In the genomic region with DNA sequence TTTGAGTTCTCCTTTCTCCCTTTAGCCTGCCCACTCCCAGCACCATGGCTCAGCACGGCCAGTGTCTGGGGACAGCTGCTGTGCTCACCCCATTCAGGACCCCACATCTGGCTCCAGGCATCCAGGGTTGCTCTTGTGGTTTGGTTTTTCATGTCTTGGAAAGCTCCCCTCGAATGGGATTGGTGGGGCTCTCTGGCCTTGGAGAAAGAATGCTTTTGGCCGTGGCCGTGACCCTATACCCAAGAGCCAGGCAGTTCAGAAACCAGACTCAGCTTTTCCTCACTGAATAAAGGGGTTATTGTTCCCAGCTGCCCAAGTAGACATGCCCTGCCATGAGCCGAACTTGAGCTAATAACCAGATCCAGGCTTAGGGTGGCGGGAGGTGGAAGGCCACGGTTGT, we compare ENCODE assay signal across 18 mouse cellular contexts.
DNase-seq lines count a peak whose midpoint lies in the region; ATAC-seq and TF ChIP-seq lines count a peak whose summit lies in the region.
"Had no signal": no experiment of that assay in that cellular context is flagged by ENCODE, and none has a peak within 500 bp of the region (broad histone marks: within the 10 kb centered on the region; RNA-seq: fewer than 3 reads in every experiment).

No protein-coding gene starts in this region.

- H3K4me2 ChIP-seq in neural tube, embryonic 15.5 days, result no peak overlapping the region
- no peak overlapping the region for H3K4me2 ChIP-seq in embryonic facial prominence, embryonic 12.5 days (replicated peaks)
- H3K4me2 ChIP-seq in limb, embryonic 11.5 days (ENCODE audit: low read depth, severe bottlenecking), result no peak overlapping the region

- H3K9me3 ChIP-seq in neural tube, embryonic 15.5 days (replicated peaks), result no peaks in the 10 kb centered on the region
- H3K9me3 ChIP-seq in embryonic facial prominence, embryonic 12.5 days, result no peaks in the 10 kb centered on the region
- no peaks in the 10 kb centered on the region for H3K9me3 ChIP-seq in limb, embryonic 11.5 days (ENCODE audit: control insufficient read depth, low read length)
- H3K9me3 ChIP-seq: heart, embryonic 10.5 days had no signal

- DNase-seq in neural tube, embryonic 10.5 days (ENCODE audit: extremely low spot score, low spot score), result peak; percentile 19
- DNase-seq in limb, embryonic 11.5 days (ENCODE audit: low spot score), result peak; percentile 64
- DNase-seq in adrenal gland, adult 18-20 months (ENCODE audit: low spot score in 2 of 2), result no peak
- no peak for DNase-seq in gastrocnemius, adult 2 months
- DNase-seq in cerebellum, postnatal 25 days, result no peak
- DNase-seq: adrenal gland, adult 2 months; cerebellum, adult 11 months; cerebellum, postnatal 36 days; gastrocnemius, postnatal 14 days; heart, postnatal 14 days; kidney, adult 9 months; kidney, postnatal 36 days; midbrain, embryonic 14.5 days; right cerebral cortex, postnatal 14 days had no signal

- no peak for TF ChIP-seq CTCF in gastrocnemius, adult 2 months (IDR thresholded peaks at IDR 0.05)

- intact Hi-C loops in gastrocnemius, adult 2 months (cut with DNase I), result no loop called here

- no peaks in the 10 kb centered on the region for H3K36me3 ChIP-seq in neural tube, embryonic 15.5 days
- H3K36me3 ChIP-seq in embryonic facial prominence, embryonic 12.5 days, result no peaks in the 10 kb centered on the region
- H3K36me3 ChIP-seq in limb, embryonic 11.5 days (ENCODE audit: control insufficient read depth, insufficient read depth, low read length), result no peaks in the 10 kb centered on the region
- H3K36me3 ChIP-seq: heart, embryonic 10.5 days had no signal

- H3K27ac ChIP-seq in neural tube, embryonic 15.5 days (replicated peaks), result no peak overlapping the region
- H3K27ac ChIP-seq in embryonic facial prominence, embryonic 12.5 days, result peak overlapping the region; percentile 80
- peak overlapping the region; percentile 87 for H3K27ac ChIP-seq in limb, embryonic 11.5 days (replicated peaks; ENCODE audit: low read depth, low read length)
- no peak overlapping the region for H3K27ac ChIP-seq in gastrocnemius, adult 2 months
- H3K27ac ChIP-seq: heart, embryonic 10.5 days; liver, embryonic 14.5 days had no signal

- H3K27me3 ChIP-seq in neural tube, embryonic 15.5 days (replicated peaks), result no peaks in the 10 kb centered on the region
- no peaks in the 10 kb centered on the region for H3K27me3 ChIP-seq in embryonic facial prominence, embryonic 12.5 days
- no peaks in the 10 kb centered on the region for H3K27me3 ChIP-seq in limb, embryonic 11.5 days (ENCODE audit: control insufficient read depth, insufficient read depth, low read length)

- no peak overlapping the region for H3K9ac ChIP-seq in neural tube, embryonic 15.5 days (replicated peaks)
- H3K9ac ChIP-seq in embryonic facial prominence, embryonic 12.5 days, result no peak overlapping the region
- H3K9ac ChIP-seq in limb, embryonic 11.5 days (ENCODE audit: low read length), result no peak overlapping the region
- H3K9ac ChIP-seq: liver, embryonic 14.5 days had no signal

- no peak for ATAC-seq in neural tube, embryonic 15.5 days (ENCODE audit: low FRiP score)
- peak; percentile 72; the same call in 1 of the 2 replicates for ATAC-seq in embryonic facial prominence, embryonic 12.5 days (ENCODE audit: insufficient number of reproducible peaks, insufficient read depth, low FRiP score, low TSS enrichment)
- ATAC-seq in limb, embryonic 11.5 days (ENCODE audit: insufficient number of reproducible peaks, low FRiP score, low TSS enrichment, low read depth), result peak; percentile 81

- WGBS in neural tube, embryonic 15.5 days, result 79% methylated on average over 7 of the region's 7 CpGs
- WGBS in embryonic facial prominence, embryonic 12.5 days, result 26% methylated on average over 7 of the region's 7 CpGs
- 37% methylated on average over 7 of the region's 7 CpGs for WGBS in limb, embryonic 11.5 days

- peaks cover 8% of the 10 kb centered on the region for H3K4me1 ChIP-seq in neural tube, embryonic 15.5 days
- H3K4me1 ChIP-seq in embryonic facial prominence, embryonic 12.5 days, result peaks cover 14% of the 10 kb centered on the region
- H3K4me1 ChIP-seq in limb, embryonic 11.5 days (ENCODE audit: control insufficient read depth, insufficient read depth, low read length), result peaks cover 6% of the 10 kb centered on the region
- H3K4me1 ChIP-seq: heart, embryonic 10.5 days had no signal

- no peak overlapping the region for H3K4me3 ChIP-seq in neural tube, embryonic 15.5 days (replicated peaks)
- no peak overlapping the region for H3K4me3 ChIP-seq in embryonic facial prominence, embryonic 12.5 days
- H3K4me3 ChIP-seq in limb, embryonic 11.5 days (ENCODE audit: low read depth, low read length), result no peak overlapping the region
- H3K4me3 ChIP-seq in gastrocnemius, adult 2 months, result no peak overlapping the region
- H3K4me3 ChIP-seq: heart, embryonic 10.5 days had no signal

Comparison
In these comparisons a context has a peak if more than half of its experiments do, and no peak if none do; other contexts are left out.
1. DNase-seq: peak in neural tube, embryonic 10.5 days (single experiment) and limb, embryonic 11.5 days (single experiment); none in adrenal gland, adult 18-20 months (0 of 2), gastrocnemius, adult 2 months (single experiment) and cerebellum, postnatal 25 days (0 of 2).
2. H3K27ac ChIP-seq: peak in embryonic facial prominence, embryonic 12.5 days (single experiment) and limb, embryonic 11.5 days (single experiment); none in neural tube, embryonic 15.5 days (single experiment) and gastrocnemius, adult 2 months (single experiment).